Mouse (Mus musculus) lung, postnatal 10 days (tissue): ENCODE measurements around the gene Olfr148.

Experiments used
- DNase-seq: peaks from one replicate; pipeline ENCODE4 v3.0.0; 2021

Olfr148 gene

GRCm38 (mm10) chr9:39610355-39610754, at the start of gene Olfr148:
TSS of gene Olfr148 (plus strand) at chr9:39610655.
- no peak for DNase-seq

GRCm38 (mm10) chr9:39575469-39575868, 35.0 kb upstream of the Olfr148 start, which contains the start of gene Olfr959:
TSS of gene Olfr959 (minus strand) at chr9:39575569.
- DNase-seq, result no peak

GRCm38 (mm10) chr9:39577050-39577449, 33.4 kb upstream of the Olfr148 start:
- no peak for DNase-seq

- no peak for DNase-seq
These were observed 7.7 kb upstream of the Olfr148 start for GRCm38 (mm10) chr9:39602536-39603332.

GRCm38 (mm10) chr9:39603333-39603845, 7.1 kb upstream of the Olfr148 start:
- peak; percentile 3 for DNase-seq

GRCm38 (mm10) chr9:39603999-39604453, 6.4 kb upstream of the Olfr148 start, which contains the start of gene AW551984:
TSS of gene AW551984 (minus strand) at chr9:39604403.
- no peak for DNase-seq

- DNase-seq, result no peak
These were observed 2.0 kb upstream of the Olfr148 start for GRCm38 (mm10) chr9:39608497-39608896.

- DNase-seq, result peak; percentile 4
These were observed 1.5 kb downstream of the Olfr148 start for GRCm38 (mm10) chr9:39611953-39612352.

GRCm38 (mm10) chr9:39621073-39621472, 10.6 kb downstream of the Olfr148 start, which contains the start of gene Olfr960:
TSS of gene Olfr960 (plus strand) at chr9:39621373.
- no peak for DNase-seq

- DNase-seq, result no peak
These were observed 13.3 kb downstream of the Olfr148 start for GRCm38 (mm10) chr9:39623783-39624182.

GRCm38 (mm10) chr9:39624711-39625110, 14.3 kb downstream of the Olfr148 start:
- no peak for DNase-seq

GRCm38 (mm10) chr9:39629069-39629468, 18.6 kb downstream of the Olfr148 start:
- no peak for DNase-seq

GRCm38 (mm10) chr9:39633913-39634594, 23.6 kb downstream of the Olfr148 start:
- DNase-seq, result no peak

- DNase-seq, result no peak
These were observed 34.3 kb downstream of the Olfr148 start, which contains the start of gene Olfr961 for GRCm38 (mm10) chr9:39644785-39645184. TSS of gene Olfr961 (plus strand) at chr9:39645085.

- DNase-seq, result no peak
These were observed 36.9 kb downstream of the Olfr148 start for GRCm38 (mm10) chr9:39647382-39647781.

- no peak for DNase-seq
These were observed 44.4 kb downstream of the Olfr148 start for GRCm38 (mm10) chr9:39654756-39655396.
